Comparison of ENCODE assay signal across 13 mouse cellular contexts in genomic region chr11:66882224-66883040, GRCm38 (mm10). TPM values are rescaled to one million over a fixed set of nuclear protein-coding genes. Genes with fewer than 3 reads are reported as not detected.
DNase-seq lines count a peak whose midpoint lies in the region; ATAC-seq and TF ChIP-seq lines count a peak whose summit lies in the region.
"Had no signal": no experiment of that assay in that cellular context is flagged by ENCODE, and none has a peak within 500 bp of the region (broad histone marks: within the 10 kb centered on the region; RNA-seq: fewer than 3 reads in every experiment).

No protein-coding gene starts in this region.

- H3K4me1 ChIP-seq in heart, embryonic 12.5 days (replicated peaks): peaks cover 9% of the 10 kb centered on the region; the same call in 1 of the 2 replicates
- no peaks in the 10 kb centered on the region; the same call in 1 of the 2 replicates for H3K4me1 ChIP-seq in heart, embryonic 13.5 days
- peaks cover 6% of the 10 kb centered on the region; the same call in 1 of the 2 replicates for H3K4me1 ChIP-seq in lung, embryonic 16.5 days (replicated peaks; ENCODE audit: control insufficient read depth, insufficient read depth, low read length)
- H3K4me1 ChIP-seq: liver, embryonic 15.5 days had no signal

- 69% methylated on average over 7 of the region's 7 CpGs for WGBS in heart, embryonic 12.5 days
- 63% methylated on average over 7 of the region's 7 CpGs for WGBS in heart, embryonic 13.5 days
- 57% methylated on average over 7 of the region's 7 CpGs for WGBS in lung, embryonic 16.5 days

- H3K36me3 ChIP-seq in heart, embryonic 12.5 days: no peaks in the 10 kb centered on the region
- H3K36me3 ChIP-seq in heart, embryonic 13.5 days: no peaks in the 10 kb centered on the region
- H3K36me3 ChIP-seq in lung, embryonic 16.5 days (ENCODE audit: control insufficient read depth, insufficient read depth, low read length): no peaks in the 10 kb centered on the region
- H3K36me3 ChIP-seq: liver, embryonic 15.5 days had no signal

- TF ChIP-seq POLR2A in brain, embryonic 14.5 days (IDR thresholded peaks at IDR 0.05; ENCODE audit: borderline replicate concordance, extremely low read depth, insufficient read depth, insufficient read length, poor library complexity, severe bottlenecking): no peak

- ATAC-seq in heart, embryonic 12.5 days (ENCODE audit: insufficient number of reproducible peaks, low FRiP score): no peak
- no peak for ATAC-seq in heart, embryonic 13.5 days (ENCODE audit: extremely low read depth, insufficient number of reproducible peaks, low FRiP score, low TSS enrichment)
- peak; percentile 89 for ATAC-seq in lung, embryonic 16.5 days (ENCODE audit: low read depth)

- no peak overlapping the region for H3K4me3 ChIP-seq in heart, embryonic 12.5 days
- H3K4me3 ChIP-seq in heart, embryonic 13.5 days: no peak overlapping the region
- H3K4me3 ChIP-seq in lung, embryonic 16.5 days (ENCODE audit: low read length): no peak overlapping the region
- H3K4me3 ChIP-seq: erythroblast, embryonic 14.5 days; liver, embryonic 15.5 days had no signal

- no peak overlapping the region for H3K9ac ChIP-seq in heart, embryonic 12.5 days
- H3K9ac ChIP-seq in heart, embryonic 13.5 days: no peak overlapping the region
- H3K9ac ChIP-seq in lung, embryonic 16.5 days (ENCODE audit: low read length): no peak overlapping the region
- H3K9ac ChIP-seq: liver, embryonic 15.5 days had no signal

- no peak overlapping the region for H3K4me2 ChIP-seq in heart, embryonic 12.5 days
- no peak overlapping the region for H3K4me2 ChIP-seq in heart, embryonic 13.5 days
- H3K4me2 ChIP-seq in lung, embryonic 16.5 days (ENCODE audit: low read depth, low read length): no peak overlapping the region
- H3K4me2 ChIP-seq: liver, embryonic 15.5 days had no signal

- TF ChIP-seq CTCF in brain, embryonic 14.5 days (IDR thresholded peaks at IDR 0.05; ENCODE audit: borderline replicate concordance, extremely low read depth, insufficient read depth, insufficient read length): no peak

- peak; percentile 36 to 48 for DNase-seq in heart, adult 18-20 months
- peak; percentile 84 for DNase-seq in brain, embryonic 14.5 days (ENCODE audit: low read depth)
- no peak for DNase-seq in spleen, adult 18-20 months
- DNase-seq in B cell, adult 2 months: no peak
- DNase-seq in c-Kit-positive CD71-positive TER-119-positive erythroid progenitor cells, embryonic 14.5 days (ENCODE audit: low spot score): no peak
- DNase-seq: cerebellum, adult 2 months; kidney, adult 11 months; thymus, postnatal 25 days had no signal

- H3K27me3 ChIP-seq in heart, embryonic 12.5 days (replicated peaks): no peaks in the 10 kb centered on the region
- no peaks in the 10 kb centered on the region for H3K27me3 ChIP-seq in heart, embryonic 13.5 days (replicated peaks)
- H3K27me3 ChIP-seq in lung, embryonic 16.5 days (ENCODE audit: control insufficient read depth, insufficient read depth, low read depth, low read length): no peaks in the 10 kb centered on the region
- H3K27me3 ChIP-seq: liver, embryonic 15.5 days had no signal

- H3K27ac ChIP-seq in heart, embryonic 12.5 days (ENCODE audit: poor library complexity, severe bottlenecking): no peak overlapping the region
- peak overlapping the region; percentile 17; the same call in 1 of the 2 replicates for H3K27ac ChIP-seq in heart, embryonic 13.5 days (replicated peaks)
- H3K27ac ChIP-seq in lung, embryonic 16.5 days (ENCODE audit: low read length): peak overlapping the region; percentile 81
- H3K27ac ChIP-seq: liver, embryonic 15.5 days had no signal

- no peaks in the 10 kb centered on the region for H3K9me3 ChIP-seq in heart, embryonic 12.5 days (replicated peaks)
- no peaks in the 10 kb centered on the region for H3K9me3 ChIP-seq in heart, embryonic 13.5 days
- no peaks in the 10 kb centered on the region for H3K9me3 ChIP-seq in lung, embryonic 16.5 days (ENCODE audit: control insufficient read depth, low read length)
- H3K9me3 ChIP-seq: liver, embryonic 15.5 days had no signal

RNA-seq across cellular contexts. Expression of gene Pirt, which starts 29.3 kb away (rescaled TPM):
- total RNA-seq in heart, adult 18-20 months (2021): 1 to 10 TPM; 2.6 to 4.4 TPM
- 14.4 and 14.5 TPM in 2 replicates for polyA plus RNA-seq in heart, embryonic 12.5 days (2016; fragmentation: Nextera tagmentation; extraction: Ambion mirVana)
- polyA plus RNA-seq in brain, embryonic 14.5 days (2012; rRNA removed): 0.25 and 1.7 TPM in 2 replicates
- polyA plus RNA-seq in heart, embryonic 13.5 days (2015; fragmentation: Nextera tagmentation; extraction: Ambion mirVana): 9.2 and 11.1 TPM in 2 replicates
- 0.94 and 0.99 TPM in 2 replicates for polyA plus RNA-seq in lung, embryonic 16.5 days (2015; fragmentation: Nextera tagmentation; extraction: Ambion mirVana)
- polyA plus RNA-seq: liver, embryonic 15.5 days had no signal

Comparison
In these comparisons a context has a peak if more than half of its experiments do, and no peak if none do; other contexts are left out.
1. DNase-seq: peak in heart, adult 18-20 months (2 of 2) and brain, embryonic 14.5 days (single experiment); none in spleen, adult 18-20 months (0 of 2), B cell, adult 2 months (0 of 2) and c-Kit-positive CD71-positive TER-119-positive erythroid progenitor cells, embryonic 14.5 days (single experiment).